Mouse (Mus musculus): ENCODE data around the gene Olfr920.
A peak's percentile ranks its signal among the peaks of the same experiment; 100 is the strongest.

The Olfr920 gene

DNA sequence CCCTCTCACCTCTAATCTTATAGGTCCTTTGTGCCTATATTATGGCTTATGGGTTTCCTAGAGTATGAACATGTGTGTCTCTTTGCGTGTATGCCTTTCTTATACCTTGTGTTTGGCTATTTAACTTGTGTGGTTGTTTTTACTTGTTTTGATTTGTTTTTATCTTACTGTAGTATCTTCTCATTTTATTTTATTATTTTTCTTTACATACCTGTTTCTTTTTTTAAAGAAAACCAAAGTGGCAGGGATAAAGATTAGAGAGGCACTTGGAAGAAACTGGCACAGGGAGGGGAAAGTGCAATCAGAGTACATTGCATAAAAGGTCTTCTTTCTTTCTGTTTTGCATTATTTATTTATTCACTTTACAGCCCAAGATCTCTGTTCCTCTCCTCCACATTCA lies at the start of gene Olfr920:
Olfr920 (plus strand) TSS at position 301 of the 400 bp plus-strand sequence.
- no peak for DNase-seq (ENCODE audit: low spot score)

GRCm38 (mm10) chr9:38718102-38718501 lies 34.0 kb upstream of the Olfr920 start, which contains the start of gene Vwa5a:
Vwa5a (plus strand) TSS chr9:38718268.
- peak; percentile 36 for DNase-seq (ENCODE audit: low spot score)

DNA sequence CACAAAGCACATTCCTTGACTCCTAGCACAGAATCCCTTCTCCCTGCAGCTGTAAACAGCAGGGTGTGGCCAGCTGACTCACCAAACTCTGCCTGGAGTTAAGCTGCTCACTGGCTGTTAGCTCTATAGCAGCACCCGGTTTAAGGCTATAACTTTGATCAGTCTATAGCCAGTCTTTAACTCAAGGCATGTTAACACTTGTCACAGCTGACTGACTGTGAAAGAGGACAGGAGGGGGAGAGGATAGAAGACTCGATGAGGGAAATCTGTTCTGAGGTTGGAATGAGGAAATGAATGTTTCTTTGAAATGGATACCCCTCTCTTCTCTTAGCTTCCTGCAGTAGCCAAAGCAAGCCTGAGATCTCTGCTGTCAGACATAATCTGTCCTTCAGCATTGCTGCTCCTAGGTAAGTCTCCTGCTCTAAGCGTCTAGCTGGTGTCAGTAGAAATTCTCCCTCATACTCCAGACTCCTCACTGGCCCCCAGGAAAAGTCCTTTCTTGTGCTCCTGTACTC lies 33.1 kb upstream of the Olfr920 start:
- peak; percentile 22 for DNase-seq (ENCODE audit: low spot score)

DNA sequence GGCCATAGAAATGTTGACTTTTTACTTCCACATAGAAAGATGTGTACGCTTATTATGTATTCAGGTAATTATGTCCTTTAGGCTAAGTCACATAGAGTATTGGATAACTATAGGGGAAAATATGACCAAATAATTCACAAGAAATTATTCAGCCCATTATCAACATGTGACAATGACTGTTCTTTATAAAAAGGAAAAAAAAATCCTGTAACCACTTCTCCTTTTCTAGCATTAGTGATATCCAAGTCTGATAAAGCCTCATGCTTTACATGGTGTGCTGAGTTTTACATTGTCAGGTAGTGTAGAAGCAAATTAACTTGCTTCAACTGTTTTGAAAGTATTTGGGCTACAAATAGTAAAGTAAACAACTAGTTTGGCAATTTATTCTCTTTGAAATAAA lies 28.1 kb upstream of the Olfr920 start:
- no peak for DNase-seq (ENCODE audit: low spot score)

- no peak for DNase-seq (ENCODE audit: low spot score)
These were observed 23.9 kb upstream of the Olfr920 start for GRCm38 (mm10) chr9:38728218-38728617.

DNA sequence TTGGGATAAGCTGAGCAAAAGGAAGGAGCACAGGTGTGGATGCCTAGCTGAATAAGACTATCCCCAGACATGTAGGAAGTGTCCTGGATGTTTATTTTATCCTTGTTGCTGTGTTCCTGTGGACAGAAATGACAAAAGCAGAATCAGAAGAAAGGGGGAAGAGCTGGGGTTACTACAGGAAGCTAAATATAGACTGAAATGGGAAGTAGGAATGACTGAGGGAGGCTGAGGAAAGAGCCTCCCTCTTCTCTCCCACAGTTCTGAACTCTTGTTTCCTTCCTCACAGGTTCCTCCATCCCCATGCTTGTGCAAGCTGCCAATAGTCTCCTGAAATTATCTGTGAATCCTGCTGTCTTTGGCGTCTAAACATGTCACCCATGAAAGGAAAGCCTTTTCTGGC lies 10.7 kb upstream of the Olfr920 start:
- DNase-seq (ENCODE audit: low spot score): no peak

- peak; percentile 35 for DNase-seq (ENCODE audit: low spot score)
These were observed 7.3 kb upstream of the Olfr920 start for GRCm38 (mm10) chr9:38744619-38745315.

DNA sequence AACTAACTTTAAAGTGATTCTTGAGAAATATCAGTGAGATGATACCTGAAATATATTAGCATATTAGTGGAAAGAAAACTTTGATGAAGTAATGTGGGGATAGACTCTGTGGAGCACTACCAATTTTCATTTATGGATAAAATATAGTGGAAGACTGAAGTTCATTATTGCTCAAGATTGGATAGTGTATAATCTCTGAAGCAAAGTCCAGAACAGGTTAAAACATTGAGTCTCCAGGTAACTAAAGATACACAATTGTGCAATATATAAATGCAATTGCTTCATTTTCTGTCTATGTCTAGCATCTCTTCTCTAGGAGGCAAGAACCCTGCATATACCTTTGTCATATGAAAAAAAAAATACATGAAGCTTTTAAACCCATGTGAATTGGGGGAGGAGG lies 20.7 kb downstream of the Olfr920 start, which contains the start of gene Olfr921:
Olfr921 (plus strand) TSS at position 301 of the 400 bp plus-strand sequence.
- no peak for DNase-seq (ENCODE audit: low spot score)

DNA sequence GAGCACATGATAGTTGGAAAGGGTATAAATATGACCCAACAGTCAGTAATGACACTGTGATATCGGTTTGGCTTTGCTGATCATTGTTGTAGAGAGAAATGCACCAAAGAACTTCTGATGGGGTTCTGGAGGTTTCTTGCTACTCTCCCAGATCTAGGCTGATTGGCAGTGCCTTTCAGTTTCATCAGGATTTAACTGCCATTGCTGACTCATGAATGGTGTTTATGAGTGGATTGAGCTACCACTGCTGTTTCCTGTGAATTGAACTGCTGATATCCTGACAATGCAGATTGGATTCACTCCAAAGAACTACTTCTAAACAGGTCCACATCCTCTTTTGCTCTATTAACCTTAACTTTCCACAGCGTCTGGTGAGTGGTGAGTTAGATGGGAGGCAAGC lies 40.6 kb downstream of the Olfr920 start:
- no peak for DNase-seq (ENCODE audit: low spot score)

DNA sequence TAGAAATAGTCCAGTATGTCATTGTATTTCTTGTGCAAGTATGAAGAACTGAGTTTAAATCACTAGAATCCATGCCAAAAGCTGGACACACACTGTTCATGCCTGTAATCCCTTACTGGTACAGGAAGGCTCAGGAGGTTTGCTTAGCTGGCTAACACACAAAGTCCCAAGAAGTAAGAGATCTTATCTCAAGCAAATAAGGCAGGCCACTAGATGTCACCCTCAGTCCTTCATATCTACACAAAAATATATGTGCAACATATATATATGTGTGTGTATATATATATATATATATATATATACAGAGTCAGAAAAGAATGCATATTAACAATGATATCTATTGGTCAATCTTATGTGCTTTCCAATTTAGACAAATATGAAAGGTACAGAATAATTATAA lies 53.6 kb downstream of the Olfr920 start:
- DNase-seq (ENCODE audit: low spot score): no peak
